Mouse (Mus musculus) v-Abl transformed pro-B cells (cell line): ENCODE results near the gene Nfkbiz.

Experiments used
- in situ Hi-C, 2 experiments: fragments of 400-800 bp; cut with MboI; formaldehyde crosslinking; loops; one replicate each; pipeline ENCODE4 v1.15.1; 2025; ENCODE audit not compliant: unreplicated experiment in 2 of 2

Gene Nfkbiz

DNA sequence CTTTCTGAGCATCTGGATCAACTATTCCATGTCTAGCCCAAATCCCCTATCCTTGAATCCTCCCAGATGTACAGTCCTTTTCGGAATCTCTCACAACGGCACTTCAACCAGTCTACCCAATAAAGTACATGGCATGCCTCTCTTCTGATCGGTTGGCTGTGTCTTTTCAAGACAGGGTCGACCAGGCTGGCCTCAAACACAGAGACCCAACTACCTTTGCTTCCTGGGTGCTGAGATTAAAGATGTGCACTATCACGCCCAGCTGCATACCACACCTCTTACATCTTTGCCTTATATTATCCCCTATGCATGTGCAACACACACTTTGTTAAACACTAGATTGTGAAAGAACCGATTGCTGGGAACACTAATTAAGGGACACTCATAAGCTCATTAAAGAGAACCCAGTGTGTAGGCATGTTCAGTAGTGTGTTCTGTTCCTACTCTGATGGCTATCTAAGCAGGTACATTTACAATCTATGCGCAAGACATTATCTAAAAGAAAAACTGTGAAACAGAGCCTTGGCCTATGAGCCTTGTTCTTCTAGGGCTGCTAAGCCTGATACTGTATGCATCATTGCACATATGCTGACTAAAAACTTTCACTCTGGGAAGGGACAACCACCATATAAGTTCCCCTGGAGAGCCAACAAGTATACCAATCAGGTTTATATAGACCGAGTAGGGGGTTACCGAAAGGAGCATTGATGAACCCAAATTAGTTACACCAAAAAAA, 28.8 kb downstream of the Nfkbiz start:
- in situ Hi-C loops, result no loop called here

DNA sequence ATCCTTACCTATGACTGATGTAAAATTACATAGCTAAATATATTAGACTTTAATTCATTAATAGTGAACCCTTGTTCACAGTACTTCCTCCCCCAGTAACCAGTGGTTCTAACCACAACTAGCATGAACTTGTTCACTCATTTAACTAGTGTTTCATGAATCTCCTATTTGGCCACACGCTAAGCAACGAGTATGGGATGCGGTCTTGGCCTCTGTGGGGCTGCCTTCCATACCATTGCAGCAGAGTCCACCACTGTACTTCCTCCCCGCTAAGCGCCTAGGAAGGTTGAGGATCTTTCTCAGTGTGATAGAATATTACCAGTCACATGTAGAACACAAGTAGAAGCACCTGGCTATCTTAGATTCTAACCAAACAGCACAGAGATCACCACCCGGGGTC, 29.4 kb downstream of the Nfkbiz start:
- in situ Hi-C loops, result no loop called here

DNA sequence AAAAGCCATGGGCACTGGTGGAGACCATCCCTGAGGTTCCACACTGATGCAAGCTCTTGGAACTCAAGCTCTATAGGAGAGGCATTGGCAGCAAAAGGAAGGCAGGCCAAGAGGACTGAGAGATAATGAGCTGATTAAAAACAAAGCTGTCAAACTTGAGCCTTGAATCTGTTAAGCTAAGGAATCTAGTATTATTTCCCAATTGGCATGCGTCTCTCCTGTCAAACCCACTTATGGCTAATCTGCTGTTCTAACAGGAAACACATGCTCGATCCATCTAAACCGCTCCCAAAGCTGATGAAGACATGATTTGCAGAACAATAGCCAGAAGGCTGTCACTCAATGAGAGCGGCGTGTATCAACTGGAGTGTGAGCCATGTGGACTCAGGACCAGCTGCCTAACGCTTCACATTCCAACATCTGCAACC, 31.2 kb downstream of the Nfkbiz start:
- in situ Hi-C loops, result no loop called here

DNA sequence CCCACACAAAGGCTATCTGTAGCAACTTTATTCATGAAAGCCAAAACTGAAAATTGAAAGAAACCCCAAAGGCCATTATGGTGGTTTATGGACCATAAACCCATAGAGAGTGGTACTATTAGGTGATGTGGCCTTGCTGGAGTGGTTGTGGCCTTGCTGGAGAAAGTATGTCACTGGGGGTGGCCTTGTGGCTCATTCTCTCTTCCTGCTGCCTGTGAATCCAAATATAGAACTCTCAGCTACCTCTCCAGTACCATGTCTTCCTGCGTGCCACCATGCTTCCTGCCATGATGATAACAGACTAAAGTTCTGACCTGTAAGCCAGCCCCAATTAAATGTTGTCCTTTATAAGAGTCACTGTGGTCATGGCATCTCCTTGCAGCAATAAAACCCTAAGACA, 33.9 kb downstream of the Nfkbiz start:
- in situ Hi-C loops, result no loop called here

DNA sequence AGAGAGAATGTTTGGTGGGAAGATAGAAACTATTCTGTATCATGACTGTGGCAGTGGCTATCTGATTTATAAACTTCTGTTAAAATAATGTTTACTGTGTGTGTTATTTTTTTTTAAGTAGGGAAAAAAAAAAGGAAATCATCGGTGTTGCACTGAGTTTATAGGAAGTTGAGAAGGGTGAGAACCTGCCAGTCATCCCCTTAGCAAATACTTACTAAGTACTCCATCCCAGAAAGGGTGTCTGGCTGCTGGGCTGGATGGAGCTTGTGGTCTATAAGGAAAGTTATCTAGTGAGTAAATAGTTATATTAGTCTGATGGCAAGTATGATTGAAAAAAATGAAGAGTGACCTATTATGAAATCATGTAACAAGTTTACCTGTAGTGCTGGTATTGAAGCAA, 37.1 kb downstream of the Nfkbiz start:
- in situ Hi-C loops, result no loop called here

DNA sequence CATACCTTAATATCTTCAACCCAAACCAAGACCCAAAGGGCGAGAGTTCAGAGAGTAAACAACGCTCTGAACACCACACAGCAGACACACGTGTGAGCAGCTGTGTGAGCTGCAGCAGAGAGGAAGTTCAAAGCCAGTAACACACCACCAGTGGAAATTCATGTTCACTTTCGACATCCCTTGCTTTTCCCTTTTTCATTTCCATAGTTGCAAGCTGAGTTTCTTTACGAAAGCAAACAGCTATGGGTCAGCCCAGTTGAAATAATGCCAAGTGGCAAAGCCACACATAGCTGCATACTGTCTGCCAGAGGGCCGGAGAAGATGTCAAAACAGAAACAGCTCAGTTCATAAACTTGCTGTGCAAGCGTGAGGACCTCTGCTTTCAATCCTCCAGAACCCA, 39.9 kb downstream of the Nfkbiz start:
- in situ Hi-C loops, result no loop called here

DNA sequence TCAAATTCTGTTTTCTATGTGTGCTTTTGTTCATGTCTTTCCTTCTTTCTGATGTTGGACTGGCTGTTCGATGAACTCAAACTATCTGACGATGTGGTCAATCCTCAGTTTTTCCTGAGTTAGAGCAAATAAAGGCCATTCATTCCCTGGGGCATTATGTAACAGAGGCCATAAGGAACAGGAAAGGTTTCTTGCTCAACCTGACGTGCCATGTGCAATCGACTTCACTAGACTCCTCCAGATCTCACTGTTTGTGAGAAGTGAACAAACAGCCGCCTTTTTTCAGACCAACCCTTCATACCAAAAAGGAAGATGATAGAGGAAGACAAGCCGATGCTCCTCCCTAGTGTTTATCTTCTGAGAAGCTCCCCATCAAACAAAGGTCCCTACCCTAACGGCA, 48.4 kb downstream of the Nfkbiz start:
- in situ Hi-C loops, result no loop called here

DNA sequence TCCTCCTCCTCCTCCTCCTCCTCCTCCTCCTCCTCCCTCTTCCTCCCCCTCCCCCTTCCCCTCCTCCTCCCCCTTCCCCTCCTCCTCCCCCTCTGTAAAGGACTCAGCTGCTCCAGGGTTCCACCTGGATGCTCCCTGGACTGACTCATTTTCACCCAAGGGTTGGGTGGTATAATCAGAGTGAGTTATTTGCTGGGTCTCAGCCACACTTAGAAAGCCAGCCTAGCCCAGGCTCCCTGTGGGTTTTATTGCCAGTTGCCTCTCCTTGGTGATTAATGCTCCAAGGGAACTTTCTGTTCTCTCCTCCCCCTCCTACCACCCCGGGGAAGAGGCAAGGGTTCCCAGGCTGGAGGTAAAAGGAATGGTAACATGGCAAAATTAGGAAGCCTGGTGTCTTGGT, 49.4 kb downstream of the Nfkbiz start:
- in situ Hi-C loops, result no loop called here

DNA sequence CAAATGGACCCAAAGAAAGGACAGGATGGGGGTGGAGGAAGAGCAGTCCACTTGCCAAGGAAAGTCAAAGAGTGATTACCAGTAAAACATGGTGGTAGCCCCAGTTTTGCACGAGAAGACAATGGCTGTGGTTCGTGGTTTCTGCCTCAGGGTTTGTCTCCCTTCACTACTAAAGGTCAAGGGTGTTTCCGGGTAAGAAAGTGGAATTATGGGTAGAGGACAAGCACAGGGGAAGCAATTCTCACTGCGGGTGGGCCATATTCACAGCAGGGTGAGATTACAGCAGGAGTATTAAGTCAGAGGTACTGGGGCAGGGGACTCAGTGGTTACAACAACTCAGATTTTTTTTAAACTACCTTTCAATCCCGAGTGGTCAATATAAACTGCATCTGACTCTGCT, 50.0 kb downstream of the Nfkbiz start:
- in situ Hi-C loops, result no loop called here

DNA sequence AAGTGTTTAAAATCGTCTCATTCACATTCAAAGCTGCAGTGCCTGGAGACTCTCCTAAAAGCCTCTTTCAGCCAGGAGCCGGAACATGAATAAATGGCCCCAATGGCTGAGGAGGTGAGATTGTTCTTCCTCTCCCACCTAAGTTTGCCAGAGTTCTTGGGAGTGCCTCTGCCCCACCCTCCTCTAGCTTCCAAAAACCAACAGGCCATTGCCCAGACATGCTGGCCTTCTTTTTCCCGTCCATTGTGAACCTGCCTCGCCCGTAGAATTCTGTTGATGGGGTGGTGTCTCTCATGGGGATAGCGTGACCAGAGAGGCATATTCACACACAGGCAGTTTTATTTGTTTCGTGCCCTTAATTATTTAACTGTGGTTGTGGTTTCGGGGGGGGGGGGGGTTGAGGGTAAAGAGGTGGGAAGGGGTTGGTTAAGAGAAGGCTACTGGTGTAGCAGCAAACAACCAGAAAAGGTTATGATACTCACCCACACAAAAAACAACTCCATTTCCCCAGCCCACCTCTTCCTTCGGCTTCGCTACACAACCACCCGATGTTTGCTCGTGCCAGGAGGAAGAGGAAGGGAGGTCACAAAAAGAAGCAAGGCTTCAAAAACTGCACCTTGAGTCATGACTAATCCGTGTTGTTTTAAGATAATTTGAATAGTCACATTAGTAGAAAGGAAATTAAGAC, 51.2 kb downstream of the Nfkbiz start:
- in situ Hi-C loops, result no loop called here

DNA sequence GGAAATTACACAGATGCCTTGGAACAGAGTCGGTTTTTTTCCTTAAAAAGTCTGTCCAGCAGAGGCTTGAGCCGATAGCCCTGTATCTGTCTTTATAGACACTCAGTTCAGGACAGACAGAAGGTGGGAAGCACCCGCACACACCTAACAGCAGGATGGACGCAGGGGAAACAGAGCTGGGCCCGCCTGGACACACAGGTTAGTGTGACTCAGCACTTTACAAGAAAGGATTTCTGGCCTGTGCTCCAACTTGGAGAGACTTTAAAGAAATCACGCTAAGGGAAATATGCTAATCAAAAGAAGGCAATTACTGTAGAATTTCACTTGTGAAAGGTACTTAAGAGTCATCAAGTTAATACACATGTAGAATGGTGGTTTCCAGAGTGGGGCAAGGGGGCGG, 54.3 kb downstream of the Nfkbiz start:
- in situ Hi-C loops, result no loop called here

DNA sequence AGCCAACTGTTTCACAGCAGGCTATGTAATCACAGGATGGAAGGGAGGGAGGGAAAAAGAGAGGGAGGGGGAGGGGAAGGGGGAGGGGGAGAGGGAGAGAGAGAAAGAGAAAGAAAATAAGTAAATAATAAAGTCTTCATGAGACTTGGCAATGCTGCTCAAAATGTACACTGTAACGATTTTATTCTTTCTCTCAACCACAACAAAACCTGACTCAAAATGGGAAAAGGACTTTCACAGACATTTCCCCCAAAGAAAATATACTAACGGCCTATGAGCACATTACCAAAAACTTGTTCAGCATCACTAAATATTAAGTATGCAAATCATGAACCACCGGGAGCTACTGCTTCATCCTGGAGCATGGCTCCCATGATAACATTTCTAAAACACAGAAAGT, 54.8 kb downstream of the Nfkbiz start:
- in situ Hi-C loops, result no loop called here

DNA sequence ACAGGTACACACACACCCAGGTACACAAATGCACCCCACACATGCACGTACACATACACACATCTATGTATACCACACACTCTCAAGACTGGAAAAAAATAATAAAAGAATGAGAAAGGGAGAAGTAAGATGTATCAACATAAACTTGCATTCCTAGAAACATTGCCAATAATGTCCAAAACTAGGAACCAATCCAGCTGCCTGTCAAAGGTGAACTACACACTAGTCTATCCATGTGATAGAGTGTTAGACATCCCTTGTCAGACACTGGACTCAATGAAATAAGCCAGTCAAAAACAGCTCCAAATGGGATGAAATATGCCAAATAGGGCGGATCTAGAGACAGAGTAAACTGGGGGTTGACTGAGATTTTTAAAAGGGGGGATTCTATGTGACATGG, 55.8 kb downstream of the Nfkbiz start:
- in situ Hi-C loops, result no loop called here

DNA sequence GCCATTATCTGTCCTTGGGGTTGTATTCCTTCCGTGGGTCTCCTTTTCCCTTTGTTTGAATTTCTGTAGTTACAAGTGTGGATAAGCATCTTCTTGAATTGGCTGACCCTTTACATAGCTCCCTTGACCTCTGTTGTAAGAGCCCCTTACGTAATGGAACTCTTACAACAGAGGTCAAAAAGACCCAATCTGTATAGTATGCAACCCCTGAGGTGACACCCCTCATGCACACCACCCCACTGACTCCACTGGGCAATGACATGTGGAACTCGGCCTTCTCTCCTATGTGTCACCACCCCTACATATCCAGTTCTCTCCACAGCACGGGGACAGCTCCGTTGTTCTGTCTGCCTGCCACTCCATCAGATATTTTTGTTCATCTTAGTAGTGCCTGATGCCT, 56.9 kb downstream of the Nfkbiz start:
- in situ Hi-C loops, result no loop called here

DNA sequence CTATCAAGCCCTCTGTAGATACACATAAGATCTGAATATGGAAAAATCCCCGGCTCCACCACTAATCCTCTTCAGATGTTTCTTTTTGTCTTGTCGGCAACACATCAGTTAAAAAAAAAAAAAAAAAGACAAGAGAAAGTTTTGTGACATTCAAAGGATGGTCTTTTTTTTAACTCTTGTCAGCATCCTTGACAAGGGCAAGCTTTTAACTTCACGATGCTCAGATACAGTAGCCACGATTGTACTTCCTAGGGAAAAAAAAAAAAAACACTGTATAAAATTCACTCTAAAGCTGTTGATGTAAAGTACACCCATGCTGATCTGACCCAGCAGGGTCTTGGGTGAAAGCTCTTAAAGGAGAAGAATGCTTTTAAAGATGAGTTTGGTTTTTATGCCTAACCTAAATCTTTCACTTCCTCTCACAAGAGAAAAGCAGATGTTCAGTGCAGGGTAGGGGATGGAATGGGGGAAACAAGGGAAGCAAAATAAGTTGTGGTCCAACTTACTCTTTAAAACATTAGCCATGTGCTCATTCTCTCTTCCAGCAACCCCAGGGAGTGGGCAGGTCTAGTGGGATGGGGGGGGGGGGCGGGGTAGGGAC, 57.6 kb downstream of the Nfkbiz start:
- in situ Hi-C loops, result no loop called here

DNA sequence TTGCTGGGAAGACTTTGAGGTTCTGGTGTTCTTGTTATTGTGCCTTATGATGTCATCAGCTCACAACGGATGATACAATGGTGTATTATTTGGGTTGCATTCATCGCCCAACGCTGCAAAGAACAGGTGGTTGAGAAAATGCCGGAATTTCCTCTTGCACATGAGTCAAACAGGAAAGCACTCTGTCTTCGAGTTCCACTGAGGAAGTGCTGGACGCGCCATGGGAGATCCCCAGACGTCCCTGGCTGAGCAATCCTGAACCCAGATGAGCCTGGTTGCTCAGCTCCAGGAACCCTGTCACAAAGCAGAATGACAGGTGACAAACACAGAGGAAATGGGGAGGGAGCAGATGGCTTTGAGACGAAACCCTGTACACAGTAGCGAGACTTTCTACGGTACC, 62.4 kb downstream of the Nfkbiz start:
- in situ Hi-C loops, result no loop called here

DNA sequence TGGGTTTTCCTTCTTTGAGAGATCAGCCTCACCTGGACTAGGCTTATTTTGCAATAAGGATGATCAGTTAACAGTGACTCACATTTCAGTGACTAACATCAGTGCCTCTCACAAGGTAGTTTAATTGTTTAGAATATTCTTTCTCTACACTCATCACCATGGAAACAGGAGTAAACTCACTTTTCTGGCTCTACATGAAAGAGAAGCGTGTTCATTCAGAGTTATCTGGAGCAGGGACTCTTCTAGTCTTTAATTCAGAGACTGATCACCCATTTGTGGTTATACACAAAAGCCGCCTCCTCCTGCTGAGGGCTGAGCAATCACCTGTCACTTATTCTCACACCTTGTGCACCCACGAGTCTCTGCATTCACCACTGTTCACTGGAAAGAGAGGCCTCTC, 68.5 kb downstream of the Nfkbiz start:
- in situ Hi-C loops, result no loop called here
